Mouse (Mus musculus) bone marrow macrophage, adult 2 months (primary cell): Measurements from ENCODE around the gene S100a16.

Experiments
- CTCF ChIP-seq: IDR thresholded peaks from 2 replicates; pipeline ENCODE4 v1.5.1; 2012; ENCODE audit warnings: low read depth, mild to moderate bottlenecking, low read length, moderate library complexity
- POLR2A ChIP-seq: IDR thresholded peaks from 2 replicates; pipeline ENCODE4 v1.6.1; 2012; ENCODE audit warnings: mild to moderate bottlenecking, low read depth, low read length, borderline replicate concordance

- TF ChIP-seq CTCF (no peak), POLR2A (no peak)
Measured at GRCm38 (mm10) chr3:90550421-90550790, 13.4 kb downstream of the S100a16 start.
